Mouse (Mus musculus) cerebellum, adult 11-12 months (tissue): ENCODE results near the gene Acsm5.
A peak's percentile ranks its signal among the peaks of the same experiment; 100 is the strongest.

Source experiments
- DNase-seq: peaks from one replicate; pipeline ENCODE4 v3.0.0; 2022

The Acsm5 gene

DNA sequence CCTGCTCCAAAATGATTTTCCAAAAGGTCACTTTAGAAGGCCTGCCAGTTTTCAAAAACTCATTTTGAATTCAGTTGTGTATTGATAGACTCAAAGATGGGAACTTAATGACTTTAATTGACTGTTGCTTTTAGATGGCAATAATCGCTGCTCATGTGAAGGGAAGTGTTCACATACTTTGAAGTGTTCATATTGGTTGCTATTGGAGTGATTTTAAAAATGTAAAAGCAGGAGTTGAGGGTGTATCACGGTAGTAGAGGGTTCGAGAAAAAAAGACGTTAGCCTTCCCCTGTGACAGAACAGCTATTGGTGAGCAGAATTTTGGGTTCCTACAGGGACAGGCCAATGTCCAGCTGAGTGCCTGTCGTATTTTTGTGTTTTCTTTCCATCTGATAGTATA is at the start of gene Acsm5:
TSS of gene Acsm5 (plus strand) at position 301 of the 400 bp plus-strand sequence.
- no peak for DNase-seq

DNA sequence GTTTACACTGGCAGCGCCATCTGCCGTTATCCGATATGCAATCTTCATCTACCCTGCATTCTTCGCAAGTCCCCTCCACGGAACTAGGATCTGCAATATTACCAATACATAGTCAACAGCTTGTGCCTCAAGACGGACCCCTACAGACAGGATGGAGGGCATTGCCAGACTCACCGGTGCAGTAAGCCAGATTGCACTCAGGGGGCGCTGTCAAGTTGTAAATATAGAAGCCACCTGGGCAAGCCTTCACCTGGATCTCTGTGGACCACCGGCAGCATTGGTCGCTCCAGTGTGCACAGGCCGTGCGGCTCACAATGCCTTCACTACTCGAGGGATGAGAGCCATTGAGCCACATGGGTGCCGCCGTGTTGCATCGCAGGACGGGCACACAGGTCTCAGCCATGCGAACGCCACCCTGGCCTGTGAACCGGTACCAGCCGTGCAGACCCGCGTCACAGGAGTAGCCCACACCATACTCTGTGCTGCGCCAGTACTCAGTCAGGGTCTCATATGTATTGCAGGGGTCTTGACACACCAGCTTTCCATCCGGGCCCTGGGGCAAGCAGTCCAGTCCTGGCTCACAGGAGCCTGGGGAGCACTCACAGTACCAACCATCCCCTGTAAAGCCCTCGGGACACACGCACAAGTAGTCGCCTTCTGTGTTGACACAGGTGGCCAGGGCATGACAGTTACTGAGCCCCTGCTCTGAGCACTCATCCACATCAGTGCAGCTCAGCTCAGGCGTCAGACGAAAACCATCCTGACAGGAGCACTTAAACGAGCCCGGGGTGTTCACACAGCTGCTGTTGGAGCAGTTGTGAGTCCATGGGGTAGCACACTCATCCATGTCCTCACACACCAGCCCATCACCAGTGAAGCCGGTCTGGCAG is 42.5 kb upstream of the Acsm5 start:
- DNase-seq, result no peak

DNA sequence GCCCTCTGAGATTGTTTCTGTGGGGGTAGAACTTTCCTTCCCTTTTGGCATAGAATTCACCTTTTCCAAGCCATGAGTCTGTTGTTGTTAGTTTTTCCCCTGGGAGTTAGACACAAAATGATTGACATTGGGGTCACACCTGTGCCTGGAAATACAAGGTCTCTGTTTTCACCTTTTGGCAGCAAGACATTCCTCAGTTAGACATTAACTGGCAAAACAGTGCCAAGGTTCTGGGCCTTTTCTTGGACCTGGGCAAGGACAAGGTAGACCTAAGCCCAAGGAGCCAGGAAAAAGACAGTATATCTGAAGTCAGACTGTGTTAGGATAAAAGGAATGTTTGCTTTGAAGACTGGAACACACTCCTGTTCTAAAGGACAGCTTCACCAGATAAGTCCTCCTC is 40.0 kb upstream of the Acsm5 start, which contains the start of gene Umod:
TSS of gene Umod (minus strand) at position 27 of the 400 bp plus-strand sequence.
- DNase-seq, result no peak

DNA sequence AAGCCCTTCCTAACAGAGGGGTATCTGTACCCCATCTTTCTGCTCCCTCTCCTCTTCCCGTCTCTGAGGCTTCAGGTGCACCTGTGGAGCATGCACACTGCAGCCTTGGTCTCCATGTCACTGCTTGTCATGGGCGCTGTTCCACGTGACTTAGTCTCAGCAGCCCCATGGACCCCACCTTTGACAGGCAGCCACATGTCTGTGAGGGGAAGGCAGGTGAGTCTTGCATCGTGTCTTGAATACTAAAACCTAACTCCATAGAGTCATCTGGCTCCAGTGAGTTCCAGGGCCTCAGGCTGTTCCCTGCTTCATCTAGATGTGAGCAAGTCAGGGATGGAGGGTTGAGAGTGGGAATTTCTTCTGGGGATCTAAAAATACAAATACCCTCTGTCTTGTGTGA is 35.1 kb upstream of the Acsm5 start:
- DNase-seq, result no peak

DNA sequence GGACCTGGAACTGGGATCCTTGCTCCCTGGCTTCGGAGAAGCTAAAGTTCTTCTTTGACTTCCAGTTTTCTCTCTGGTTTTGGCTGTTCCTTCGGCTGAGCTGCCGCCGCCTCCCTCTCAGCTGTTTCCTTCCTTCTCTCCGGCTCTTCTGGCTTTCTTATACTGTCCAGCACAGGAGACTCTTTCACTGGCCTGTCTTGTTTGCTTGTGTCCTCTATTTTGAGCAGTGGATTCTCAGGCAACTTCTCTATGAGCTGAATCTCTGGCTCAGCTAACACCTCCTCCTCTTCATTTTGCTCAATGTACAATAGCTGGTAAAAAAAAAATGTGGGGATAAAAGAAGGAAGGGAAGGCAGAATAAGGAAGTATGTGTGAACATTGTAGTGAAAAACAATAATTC is 32.6 kb upstream of the Acsm5 start:
- DNase-seq, result no peak

DNA sequence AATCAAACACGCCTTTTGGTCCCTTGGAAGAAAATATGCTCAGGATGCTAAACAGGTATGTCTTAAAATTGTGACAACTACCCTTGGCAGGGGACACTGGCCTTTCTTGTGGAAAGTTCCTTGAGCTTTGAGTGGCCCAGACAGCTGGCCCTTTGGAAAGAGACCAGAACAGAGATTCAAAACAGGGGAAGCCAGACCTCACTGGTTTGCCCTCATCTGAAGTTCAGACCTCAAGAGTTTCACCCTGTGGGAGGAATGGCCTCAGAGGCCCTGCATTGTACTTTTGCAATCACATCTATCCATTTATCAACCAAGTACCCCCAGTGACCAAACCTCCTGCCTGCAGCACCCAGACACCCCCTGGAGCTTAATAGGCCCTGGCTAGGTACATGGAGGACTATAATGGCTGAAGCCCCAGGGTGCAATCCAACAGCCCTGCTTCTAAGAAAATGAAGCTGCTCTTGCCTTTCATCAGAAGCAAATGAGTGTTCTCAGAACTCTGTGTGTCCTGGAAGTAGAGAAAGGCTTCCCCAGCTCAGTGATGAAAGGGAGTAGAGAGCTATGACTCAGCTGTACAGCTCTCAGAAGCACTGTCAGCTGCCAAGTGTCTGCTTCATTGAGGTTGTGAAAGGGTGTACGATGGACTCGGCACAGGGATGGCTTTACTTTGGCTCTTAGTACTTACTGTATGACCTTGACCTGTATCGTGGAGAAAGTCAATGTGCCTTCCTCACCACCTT is 29.1 kb upstream of the Acsm5 start:
- no peak for DNase-seq

DNA sequence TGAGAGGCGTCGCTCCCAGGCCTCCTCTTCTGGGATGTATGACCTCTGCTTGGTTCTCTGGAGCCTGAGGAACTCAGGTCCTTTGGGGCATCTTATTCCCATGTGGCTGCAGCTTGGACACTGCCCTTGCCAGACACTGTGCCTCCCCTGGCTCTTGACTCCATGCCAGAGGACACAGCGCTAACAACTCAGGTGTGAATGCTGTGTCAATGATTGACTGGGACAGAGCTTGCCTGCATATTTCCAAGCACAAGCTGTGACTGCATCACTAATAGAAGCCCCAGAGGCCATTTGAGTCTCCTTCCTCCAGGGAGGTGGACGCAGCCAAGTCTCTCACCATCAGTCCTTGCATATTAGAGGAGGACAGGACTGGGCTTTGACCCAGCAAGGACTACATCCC is 8.1 kb upstream of the Acsm5 start:
- no peak for DNase-seq

DNA sequence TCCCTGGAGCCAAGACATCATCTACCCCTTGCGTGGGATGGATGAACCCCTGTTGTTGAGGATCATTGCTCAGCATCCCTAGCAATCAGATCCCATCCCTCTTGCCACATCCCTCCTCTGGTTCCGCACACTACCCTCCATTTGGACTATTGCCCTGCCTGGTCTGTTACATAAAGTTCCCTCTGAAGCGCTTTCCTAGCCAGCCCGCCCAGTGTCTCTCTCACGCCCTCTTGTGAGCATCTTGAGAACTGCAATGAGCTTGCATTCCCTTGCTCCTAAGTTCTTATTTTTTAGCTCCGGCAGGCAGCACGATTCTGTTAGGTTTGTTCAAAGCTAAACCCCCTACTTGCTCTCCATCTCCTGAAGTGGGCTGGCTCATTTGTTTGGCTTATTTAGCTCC is 6.2 kb upstream of the Acsm5 start:
- DNase-seq, result peak; percentile 36

DNA sequence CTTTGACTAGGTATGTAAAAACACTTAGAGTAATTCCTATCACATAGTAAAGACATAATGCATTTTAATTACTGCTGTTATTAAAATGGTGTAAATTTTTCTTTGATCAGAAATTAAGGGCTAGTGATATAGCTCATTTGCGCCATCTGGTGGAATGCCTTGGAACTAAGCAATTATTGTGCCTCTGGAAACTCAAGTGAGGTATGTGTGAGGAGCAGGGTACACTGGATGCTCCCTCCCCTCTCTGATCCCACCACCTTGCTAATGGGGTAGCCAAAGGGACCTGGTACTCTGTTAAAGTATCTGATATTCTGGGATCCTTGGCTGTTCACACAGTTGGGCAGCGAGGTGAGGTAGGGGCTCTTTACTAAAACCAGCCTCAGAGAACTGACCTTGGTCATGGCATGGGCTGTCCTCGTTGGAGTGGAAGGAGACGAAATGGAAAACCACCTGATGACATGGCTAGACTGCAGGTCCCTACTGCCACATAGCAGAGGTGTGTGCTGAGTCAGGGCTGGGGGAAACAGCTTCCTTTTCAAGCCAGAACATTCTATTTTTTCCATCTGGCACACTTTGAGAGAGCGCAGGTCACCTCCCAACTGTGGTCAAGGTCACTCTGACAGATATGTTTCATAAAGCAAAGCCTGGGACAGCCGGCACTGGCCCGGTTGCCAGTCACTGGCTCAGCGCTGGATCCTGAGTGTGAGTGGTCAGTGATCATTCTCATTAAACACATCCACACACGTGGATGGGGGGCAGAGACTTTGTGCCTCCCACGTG is 3.6 kb upstream of the Acsm5 start:
- DNase-seq, result no peak

DNA sequence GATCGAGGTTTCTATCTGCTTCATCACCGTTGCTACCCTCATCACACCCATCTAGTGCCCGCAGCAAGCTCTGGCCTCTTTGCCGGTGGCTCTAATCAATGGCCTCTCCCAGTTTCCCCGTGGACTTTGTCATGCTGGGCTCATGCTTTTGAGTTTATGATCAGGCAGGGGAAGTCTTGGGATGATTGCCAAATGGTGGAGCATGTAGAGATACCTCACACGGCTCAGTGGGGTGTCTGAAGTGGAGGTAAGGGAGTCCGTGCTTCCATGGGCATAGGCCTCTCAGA is 3.0 kb upstream of the Acsm5 start:
- DNase-seq, result no peak

DNA sequence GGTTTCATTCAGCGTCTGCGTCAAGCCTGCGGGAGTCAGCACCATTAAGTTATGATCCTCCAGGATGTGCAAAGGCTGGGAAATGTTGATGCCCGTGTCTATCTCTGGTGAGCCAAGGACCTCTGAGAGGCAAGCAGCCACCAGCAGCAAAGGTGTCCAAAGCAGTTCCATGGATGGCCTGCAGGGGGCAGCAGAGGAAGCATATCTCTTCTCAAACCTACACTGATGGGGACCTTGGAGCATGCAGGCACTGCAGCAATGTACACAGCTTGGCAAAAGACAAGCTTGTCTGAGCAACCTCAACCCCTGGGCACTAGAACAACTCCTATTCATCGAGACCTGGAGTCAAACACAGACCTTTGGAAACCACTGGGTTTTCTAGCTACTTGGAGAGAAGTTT is 391 bp downstream of the Acsm5 start:
- peak; percentile 18 for DNase-seq

DNA sequence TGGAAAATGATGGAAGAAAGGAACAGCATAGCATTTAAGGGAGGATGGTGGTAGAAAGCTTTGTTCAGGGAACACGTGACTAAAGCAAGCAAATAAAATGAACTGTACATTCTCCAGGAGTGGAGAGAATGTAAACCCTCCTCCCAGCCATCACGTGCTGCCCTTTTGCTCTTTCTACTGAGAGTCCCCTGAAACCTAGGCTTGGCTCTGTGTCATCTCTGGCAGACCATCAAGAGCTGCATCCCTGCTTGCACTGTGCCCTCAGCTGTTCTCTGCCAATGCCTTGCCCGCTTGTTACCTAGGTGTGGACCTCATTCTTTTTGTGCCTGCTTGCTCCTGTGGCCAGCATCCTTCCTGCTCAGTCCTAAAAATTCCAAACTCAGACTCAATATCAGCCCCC is 2.6 kb downstream of the Acsm5 start:
- no peak for DNase-seq

DNA sequence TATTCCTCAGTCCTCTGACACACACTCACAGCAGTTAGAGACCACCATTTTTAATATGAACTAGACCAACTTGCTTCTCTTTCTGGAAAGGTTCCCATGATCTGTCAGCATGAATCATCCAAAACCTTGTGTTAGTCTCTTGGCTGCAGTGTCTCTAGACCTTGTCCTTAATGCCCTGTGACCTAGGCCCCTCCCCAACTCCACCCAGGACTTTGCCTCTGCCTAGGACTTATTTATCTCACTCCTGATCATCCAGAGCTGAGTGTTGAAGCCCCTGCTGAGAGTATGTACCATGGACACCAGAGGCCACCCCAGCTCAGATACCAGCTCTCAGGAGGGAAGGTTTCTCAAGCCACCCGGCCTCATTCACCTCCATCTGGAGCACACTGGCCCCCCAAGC is 3.1 kb downstream of the Acsm5 start:
- no peak for DNase-seq

DNA sequence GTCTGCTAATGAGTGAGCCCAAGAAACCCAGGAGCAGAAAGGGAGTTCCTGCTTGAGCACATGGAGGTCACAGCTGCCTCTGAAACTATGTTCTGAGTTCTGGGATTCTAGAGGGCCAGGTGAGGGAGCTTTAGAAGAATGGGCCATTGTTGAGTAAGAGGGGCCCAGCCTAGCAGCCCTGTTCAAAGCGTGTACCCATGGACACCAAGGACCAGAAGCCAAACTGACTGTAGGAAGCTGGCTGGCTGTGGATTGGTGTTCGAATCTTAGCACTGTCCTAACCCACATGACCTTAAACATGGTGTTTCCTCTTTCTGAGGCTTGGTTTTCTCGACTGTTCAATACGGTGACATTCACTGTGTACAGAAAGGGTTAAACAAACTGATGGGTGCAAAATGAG is 4.1 kb downstream of the Acsm5 start, which contains the start of gene Pdilt:
TSS of gene Pdilt (minus strand) at position 101 of the 400 bp plus-strand sequence.
- DNase-seq, result no peak

DNA sequence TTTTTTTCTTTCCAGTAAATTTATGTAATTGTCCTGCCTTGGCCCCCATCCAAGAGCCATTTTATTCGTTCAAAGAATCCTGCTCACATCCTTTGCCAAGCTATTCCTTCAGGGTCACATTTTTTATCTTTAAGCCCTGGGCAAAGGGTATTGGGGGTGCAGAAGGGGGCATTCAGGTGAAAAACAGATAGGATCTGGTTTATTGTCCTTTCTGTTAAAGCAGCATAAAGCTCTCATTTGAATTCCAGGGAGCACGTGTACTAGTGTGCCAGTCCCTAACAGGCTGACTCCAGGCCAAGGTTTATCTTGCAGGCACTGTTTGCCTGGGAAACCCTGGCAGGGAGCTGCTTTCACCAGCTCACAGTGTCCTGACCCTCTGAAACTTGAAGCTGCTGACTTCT is 6.6 kb downstream of the Acsm5 start:
- DNase-seq, result peak; percentile 20

DNA sequence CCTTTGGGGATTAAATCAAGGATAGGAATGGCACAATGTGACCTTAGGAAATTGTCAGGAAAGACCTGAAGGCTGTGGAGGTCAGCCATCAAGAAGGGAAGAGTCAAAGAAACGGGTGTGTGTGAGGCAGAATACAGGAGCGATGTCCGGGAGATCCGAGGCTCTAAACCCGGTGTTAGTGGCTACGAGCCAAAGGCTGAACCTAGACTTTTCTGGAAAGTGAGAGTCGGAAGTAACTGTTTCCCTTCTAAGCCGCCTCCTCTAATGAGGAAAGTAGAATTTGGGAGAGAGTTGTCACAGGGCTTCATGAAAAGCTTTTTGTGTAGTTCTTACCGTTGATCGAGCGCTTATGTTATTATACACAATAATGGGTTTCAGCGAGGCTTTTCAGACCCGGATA is 7.2 kb downstream of the Acsm5 start:
- no peak for DNase-seq

DNA sequence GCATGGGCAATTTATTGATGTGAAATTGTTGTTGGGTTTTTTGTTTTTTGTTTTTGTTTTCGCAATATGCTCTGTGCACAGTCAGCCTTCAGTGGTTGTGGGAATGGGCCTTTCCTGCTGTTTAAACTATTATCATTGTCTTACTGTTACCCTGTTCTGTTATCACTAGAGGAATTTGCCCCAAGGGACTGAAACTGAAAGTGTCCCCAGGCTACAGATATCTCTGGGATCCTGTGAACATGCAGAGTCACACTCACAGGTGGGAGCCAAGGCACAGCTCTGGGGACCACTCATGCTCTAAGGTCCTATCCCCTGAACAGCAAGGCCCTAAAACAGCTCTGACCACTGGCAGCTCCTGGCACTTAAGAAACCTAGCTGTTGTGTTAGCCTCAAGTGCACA is 7.9 kb downstream of the Acsm5 start:
- no peak for DNase-seq

DNA sequence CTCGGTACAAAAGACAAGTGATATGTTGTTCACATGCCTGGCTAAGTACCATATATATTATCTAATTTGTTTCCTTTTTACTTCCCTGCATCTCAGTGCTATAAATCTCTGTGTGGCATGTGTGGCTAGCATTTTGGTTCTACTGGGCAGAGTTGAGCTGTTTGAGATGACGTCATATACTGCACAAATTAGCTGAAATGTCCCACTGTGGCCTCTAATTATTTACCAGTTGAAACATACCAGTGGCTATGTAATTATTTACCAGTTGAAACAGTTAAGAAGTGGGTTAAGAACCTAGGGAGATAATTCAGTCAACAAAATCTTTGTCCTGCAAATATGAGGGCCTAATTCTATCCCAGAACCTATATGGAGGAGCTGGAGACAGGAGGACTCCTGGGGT is 8.3 kb downstream of the Acsm5 start:
- DNase-seq, result no peak

DNA sequence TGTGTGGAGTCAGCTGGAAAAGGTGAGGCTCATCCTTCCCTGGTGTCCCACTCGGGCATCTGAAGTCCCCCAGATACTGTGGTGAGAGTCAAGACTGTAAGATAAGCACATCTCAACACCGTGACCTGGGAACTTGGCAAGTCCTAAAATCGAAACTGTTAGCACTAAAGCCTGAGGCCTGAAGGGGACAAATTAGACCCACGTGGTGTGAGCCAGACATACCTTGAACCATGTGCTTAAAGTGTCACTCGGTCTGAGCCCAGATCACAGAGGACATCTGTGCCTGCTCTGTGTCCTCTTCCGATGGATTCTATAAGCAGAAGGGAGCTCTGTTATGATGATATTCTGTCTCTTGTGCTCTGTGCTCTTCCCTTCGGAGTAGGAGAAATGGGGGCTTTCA is 9.4 kb downstream of the Acsm5 start:
- DNase-seq, result no peak

DNA sequence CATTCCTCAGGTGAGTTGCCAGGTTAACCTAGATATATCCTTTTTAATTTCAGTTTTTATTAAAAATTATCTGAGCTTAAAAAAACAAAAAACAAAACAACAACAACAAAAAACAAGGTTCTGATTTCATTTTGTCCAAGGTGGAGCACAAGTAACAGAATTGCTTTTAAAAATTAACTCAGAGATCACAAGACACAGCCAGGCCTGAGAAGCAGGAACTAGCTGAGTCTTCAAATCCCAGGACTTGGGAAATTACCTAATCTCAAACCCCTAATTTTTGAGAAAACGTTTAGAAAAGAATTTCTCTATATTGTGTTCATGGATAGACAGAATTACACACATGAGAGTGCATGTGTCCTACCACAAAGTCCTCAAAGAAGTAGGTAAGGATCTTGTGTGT is 13.7 kb downstream of the Acsm5 start:
- no peak for DNase-seq

DNA sequence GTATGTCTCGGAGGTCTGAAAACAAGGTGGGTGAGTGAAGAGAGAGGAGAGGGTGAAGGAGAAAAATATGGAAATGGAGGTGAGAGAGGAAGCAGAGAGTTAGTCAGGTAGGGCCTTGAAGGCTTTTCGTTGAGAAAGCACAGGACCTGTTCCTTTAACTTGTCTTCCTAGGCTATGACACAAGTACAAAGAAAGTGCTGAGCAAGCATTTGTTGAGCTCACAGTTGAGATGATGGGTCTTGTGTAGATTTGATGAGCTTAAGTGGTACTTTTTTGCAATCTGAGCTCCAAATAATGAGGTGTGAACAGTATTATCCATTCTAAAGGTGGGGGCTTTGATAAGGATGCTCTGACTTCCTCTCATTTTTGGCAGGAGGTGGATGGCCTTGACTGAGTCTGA is 15.1 kb downstream of the Acsm5 start:
- DNase-seq, result no peak

DNA sequence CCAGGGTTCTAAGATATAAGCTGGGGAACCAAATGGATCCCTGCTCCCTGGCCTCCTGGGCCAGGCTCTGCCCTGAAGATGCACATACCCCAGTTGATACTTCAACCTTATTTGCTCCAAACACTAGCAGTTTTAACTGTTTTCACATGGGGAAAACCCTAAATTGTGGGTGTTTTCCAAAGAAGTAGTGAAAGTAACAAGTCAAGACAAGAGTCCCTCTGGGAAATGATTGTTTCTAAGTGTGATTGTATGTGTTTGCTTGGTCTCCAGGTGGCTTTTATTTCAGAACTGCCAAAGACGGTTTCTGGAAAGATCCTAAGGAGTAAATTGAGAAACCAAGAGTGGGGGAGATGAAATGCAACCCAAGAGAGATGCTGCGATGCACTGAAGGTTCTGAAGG is 23.2 kb downstream of the Acsm5 start:
- no peak for DNase-seq

DNA sequence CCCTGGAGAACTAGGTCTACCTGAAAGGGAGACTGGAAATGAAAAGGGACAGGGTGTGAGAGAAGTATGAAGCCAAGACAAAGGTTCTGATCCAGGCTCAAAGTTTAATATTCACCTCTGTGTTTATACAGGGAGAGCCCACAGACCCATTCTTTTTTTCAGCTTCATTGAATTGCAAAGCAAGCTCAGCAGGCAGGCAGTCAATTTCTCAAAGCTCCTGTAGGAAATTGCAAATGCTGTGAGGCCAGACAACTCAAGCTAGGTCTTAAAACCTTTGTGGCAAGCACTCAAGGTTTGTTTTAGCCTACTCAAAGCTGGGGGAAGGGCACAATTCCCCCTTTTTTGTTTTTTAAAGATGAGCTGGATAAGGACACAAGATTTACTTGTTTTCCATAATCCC is 26.3 kb downstream of the Acsm5 start:
- DNase-seq, result no peak
